Mouse (Mus musculus) spleen, postnatal 4 days (tissue): Measurements from ENCODE around the gene Sec22b.

Experiments used
- DNase-seq, 2 experiments: peaks; one replicate each; pipeline ENCODE4 v3.0.0; 2022; ENCODE audit warnings: low spot score in 2 of 2

The Sec22b gene

DNA sequence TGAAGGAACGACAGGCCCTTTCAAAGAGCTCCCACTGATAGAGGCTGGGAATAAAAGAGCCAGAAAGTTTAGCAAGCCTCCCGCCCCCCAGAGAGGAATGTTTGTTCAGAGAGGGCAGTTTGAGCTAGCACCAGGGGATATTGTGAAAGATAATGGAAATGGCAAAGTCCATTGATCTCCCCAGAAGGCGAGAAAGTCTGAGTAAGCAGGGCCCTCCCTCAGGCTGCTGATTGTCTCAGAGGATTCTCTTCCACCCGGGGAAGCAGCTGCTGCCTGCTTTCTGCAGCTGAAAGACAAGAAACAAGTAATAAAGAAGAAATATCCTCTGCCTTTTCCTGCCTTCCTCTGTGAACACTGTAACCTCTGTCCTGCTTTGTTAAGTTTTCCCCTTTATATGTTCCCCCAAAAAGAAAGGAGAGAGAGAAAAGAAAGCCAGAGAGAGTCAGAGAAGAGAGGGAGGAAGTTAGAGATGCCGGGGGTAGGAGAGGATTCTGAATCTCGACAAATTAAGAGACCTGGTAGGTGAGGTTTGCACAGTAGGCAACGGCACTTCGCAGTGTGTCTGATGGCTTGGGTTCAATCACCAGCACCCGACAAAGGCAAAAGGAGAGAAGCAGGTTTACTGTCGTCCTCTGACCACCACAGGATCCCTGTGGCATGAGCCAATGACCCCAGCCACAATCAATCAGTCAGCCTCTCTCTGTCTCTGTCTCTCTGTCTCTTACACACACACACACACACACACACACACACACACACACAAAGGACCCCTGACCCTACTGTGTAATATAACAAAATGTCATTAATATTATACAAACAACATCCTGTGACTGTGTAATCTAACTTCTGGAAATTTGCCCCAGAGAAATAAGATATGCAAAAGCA, 38.9 kb downstream of the Sec22b start:
- DNase-seq: no peak

- no peak for DNase-seq
These were observed 39.7 kb downstream of the Sec22b start for GRCm38 (mm10) chr3:97940511-97941204.

- DNase-seq: no peak
These were observed 40.7 kb downstream of the Sec22b start for GRCm38 (mm10) chr3:97941440-97942259.

GRCm38 (mm10) chr3:97942260-97942950, 41.4 kb downstream of the Sec22b start:
- DNase-seq: no peak

DNA sequence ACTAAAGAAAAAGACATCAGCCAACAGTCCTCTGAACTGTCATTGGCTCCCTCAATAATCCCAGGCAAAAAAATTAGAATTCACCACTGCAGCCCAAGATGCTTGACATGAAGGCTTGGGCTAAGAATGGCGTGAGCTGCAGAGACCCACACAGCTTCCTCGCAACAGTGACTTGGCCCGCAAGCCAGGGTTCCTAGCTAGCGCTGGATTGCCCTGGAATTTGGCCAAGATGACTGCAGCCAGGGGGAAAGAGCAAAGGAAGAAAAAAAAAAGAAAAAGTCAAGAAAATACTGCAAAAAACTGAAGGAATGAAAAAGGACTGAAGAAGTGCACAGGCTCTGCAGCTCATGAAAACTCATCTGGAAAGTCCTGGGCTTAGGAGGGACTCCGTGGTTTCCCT, 43.5 kb downstream of the Sec22b start:
- DNase-seq: no peak

DNA sequence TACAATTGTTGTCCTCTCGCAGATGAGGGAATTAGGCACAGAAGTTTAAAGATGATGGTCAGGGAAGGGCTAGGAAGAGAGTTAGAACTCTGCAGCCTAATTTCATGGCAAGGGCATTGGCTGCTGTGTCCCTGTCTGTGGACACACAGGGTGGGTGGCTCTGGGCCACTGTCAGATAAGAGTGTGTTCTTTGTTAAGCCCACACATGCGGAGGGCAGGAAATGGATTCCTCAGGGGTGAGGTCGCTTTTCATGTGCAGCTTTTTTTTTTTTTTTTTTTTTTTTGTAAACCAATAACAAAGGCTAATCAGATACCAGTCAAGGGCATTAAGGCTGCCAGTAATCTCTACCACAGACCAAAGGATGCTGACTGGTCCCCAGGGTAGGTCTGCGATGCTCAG, 45.4 kb downstream of the Sec22b start:
- DNase-seq: no peak

DNA sequence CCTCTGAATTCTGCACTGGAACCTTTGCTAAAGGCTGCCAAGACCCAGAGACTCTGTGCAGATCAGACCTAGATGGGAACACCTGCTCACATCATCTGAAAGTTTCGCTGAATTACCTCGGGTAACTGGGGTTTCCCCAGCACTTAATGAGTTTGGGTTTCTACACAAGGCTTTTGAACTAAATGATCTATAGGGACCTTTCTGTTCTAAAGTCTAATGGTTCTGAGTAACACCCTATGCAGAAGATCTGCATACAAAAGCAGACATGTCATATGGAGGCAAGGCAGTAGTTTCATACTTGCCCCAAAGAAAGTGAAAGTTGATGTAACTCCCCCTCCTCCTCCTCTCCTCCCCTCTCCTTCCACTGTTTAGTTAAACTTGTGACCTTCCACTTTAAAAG, 47.5 kb downstream of the Sec22b start:
- DNase-seq: no peak

DNA sequence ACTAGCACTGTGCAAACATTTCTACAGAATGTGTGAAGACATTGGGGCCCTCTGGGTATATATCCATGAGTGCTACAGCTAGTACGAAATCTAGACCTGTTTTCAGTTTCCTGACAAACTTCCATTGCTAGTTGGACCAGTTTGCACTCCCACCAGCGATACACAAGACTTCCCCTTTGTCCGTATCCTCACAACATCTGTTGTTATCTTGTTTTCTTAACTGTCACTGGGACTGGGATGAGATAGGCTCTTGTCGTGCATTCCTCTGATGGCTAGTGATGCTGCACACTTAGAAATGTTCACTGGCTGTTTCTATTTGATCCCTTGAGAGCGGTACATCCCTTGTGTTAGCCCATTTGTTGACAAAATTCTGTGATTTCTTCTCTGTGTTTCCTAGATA, 49.0 kb downstream of the Sec22b start:
- no peak for DNase-seq

- no peak for DNase-seq
These were observed 50.1 kb downstream of the Sec22b start for GRCm38 (mm10) chr3:97951134-97951533.

- DNase-seq: no peak
These were observed 52.2 kb downstream of the Sec22b start for GRCm38 (mm10) chr3:97953196-97953595.

DNA sequence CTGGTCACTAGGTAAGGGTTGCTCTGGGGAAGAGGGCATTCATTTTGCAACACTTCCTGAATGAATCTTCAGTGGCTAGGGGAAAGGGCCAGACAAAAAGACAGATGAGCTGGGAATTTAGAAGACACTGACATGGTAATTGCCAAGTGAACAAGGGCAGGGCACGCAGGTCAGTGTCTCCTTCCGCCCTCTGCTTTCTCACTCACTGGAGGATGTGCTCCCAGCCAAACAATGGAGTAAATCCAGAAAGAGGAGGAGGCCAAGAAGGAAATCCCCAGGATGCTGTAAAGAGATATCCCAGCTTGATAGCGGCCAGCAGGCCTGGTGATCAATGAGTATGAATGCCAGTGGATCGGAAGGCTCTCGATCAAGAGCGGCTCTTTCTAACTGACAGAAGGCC, 55.3 kb downstream of the Sec22b start:
- no peak for DNase-seq

DNA sequence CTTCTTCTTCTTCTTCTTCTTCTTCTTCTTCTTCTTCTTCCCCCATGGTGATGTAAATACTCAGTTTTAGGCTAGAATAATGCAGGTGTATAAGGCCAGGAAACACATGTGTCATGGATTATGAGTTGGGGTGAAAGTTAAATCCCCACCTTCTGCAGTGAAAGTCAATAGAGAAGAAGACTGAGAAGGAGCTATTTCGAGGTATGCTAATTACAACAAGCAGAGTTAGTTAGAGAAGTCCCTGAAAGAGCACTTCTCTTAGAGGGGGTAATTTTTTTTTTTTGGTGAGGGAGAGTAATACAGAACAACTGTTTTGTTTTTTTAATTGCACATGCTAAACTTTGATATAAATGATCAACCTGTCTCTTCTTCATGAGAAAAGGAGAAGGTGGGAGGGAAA, 55.9 kb downstream of the Sec22b start:
- DNase-seq: no peak

GRCm38 (mm10) chr3:97960783-97961594, 60.0 kb downstream of the Sec22b start:
- no peak for DNase-seq

DNA sequence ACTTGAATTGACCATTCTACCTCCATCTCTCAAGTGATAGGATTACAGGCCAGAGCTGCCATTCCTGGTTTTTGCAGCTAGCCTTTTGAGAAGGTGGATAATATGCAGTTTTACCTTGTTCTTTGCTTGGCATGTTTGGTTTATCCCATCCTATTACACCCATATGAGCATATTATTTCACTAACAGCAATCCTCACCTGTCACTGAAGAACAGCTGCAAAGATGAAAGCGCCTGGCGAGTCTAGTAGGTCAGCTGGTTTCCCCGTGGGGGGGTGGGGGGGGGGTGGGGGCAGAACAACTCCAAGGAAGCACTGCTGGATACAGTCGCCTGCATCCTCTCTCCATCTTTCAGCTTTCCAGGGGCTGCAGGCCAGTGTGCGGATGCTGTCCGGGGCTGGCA, 61.0 kb downstream of the Sec22b start:
- DNase-seq: no peak

- peak in 1 of 2 experiments; percentile 27 for DNase-seq
These were observed 63.9 kb downstream of the Sec22b start for GRCm38 (mm10) chr3:97964878-97965353.

- DNase-seq: no peak
These were observed 66.6 kb downstream of the Sec22b start for GRCm38 (mm10) chr3:97967627-97968026.

GRCm38 (mm10) chr3:97968191-97968590, 67.2 kb downstream of the Sec22b start:
- no peak for DNase-seq

- no peak for DNase-seq
These were observed 68.0 kb downstream of the Sec22b start for GRCm38 (mm10) chr3:97969019-97969418.

GRCm38 (mm10) chr3:97971117-97971516, 70.1 kb downstream of the Sec22b start:
- DNase-seq: peak; percentile 62 to 77

- DNase-seq: no peak
These were observed 71.2 kb downstream of the Sec22b start for GRCm38 (mm10) chr3:97972200-97972599.

DNA sequence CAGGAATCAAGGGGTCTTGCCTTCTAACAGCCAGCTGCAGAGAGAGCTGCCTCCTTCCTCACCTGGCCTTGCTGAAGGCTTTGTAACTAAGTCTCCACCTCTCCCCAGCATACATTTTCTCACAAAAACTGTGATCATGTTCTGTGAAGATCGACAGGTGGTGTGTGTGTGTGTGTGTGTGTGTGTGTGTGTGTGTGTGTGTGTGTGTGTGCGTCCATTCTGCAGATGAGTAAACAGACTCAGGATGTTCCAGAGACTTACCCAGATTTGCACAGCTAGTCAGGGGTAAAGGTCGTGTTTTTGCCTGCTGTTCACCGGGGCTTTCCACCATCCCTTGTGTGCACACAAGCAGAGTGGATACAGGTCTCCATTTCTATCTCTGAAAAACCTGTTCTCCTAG, 71.7 kb downstream of the Sec22b start:
- DNase-seq: no peak
